Mouse (Mus musculus) kidney, adult 2 months (tissue): ENCODE data around the gene Zfp646. TPM values are rescaled to one million over a fixed set of nuclear protein-coding genes. Genes with fewer than 3 reads are reported as not detected.

Experiments
- DNase-seq: peaks from one replicate; pipeline ENCODE4 v3.0.0; 2021
- H3K27ac ChIP-seq: fragments of 200-500 bp; 2 replicates; pipeline ENCODE4 v1.5.1; 2012; ENCODE audit warnings: low read depth, low read length, control low read depth, inconsistent platforms; ENCODE audit not compliant: insufficient read depth
- H3K27me3 ChIP-seq: fragments of 200-500 bp; replicated peaks from 2 replicates; pipeline ENCODE4 v1.6.1; 2012; ENCODE audit warnings: mild to moderate bottlenecking, moderate library complexity, low read length, inconsistent platforms; ENCODE audit not compliant: control insufficient read depth, insufficient read depth
- H3K36me3 ChIP-seq: fragments of 200-500 bp; 2 replicates; pipeline ENCODE4 v1.6.1; 2012; ENCODE audit warnings: mild to moderate bottlenecking, moderate library complexity, low read length, inconsistent platforms; ENCODE audit not compliant: control insufficient read depth, insufficient read depth
- H3K4me1 ChIP-seq: fragments of 200-500 bp; 2 replicates; pipeline ENCODE4 v1.6.1; 2011; ENCODE audit warnings: low read length; ENCODE audit not compliant: control insufficient read depth, insufficient read depth
- H3K4me3 ChIP-seq: fragments of 200-500 bp; 2 replicates; pipeline ENCODE4 v1.5.1; 2011; ENCODE audit warnings: mild to moderate bottlenecking, low read depth, low read length, control low read depth; ENCODE audit not compliant: insufficient read depth
- CTCF ChIP-seq: fragments of 200-500 bp; conservative IDR thresholded peaks from 2 replicates; pipeline ENCODE4 v1.5.1; 2011; ENCODE audit warnings: low read depth, mild to moderate bottlenecking, control low read depth, low read length, moderate library complexity, mixed read lengths; ENCODE audit not compliant: insufficient read depth, insufficient read length
- POLR2A ChIP-seq: fragments of 200-500 bp; IDR thresholded peaks from one replicate; pipeline ENCODE4 v1.6.1; 2011; ENCODE audit warnings: low read depth, low read length, control low read depth
- WGBS: fragments of 180-500 bp; shearing (Covaris S2); methylation state at CpG from one replicate; pipeline ENCODE4 v1.1.7; 2018; 5-methylcytosine and 5-hydroxymethylcytosine counted together
- polyA plus RNA-seq: library from polyadenylated mRNA; depleted of rRNA; stranded (reverse); fragments of >200 nt; gene quantifications from 2 replicates; pipeline ENCODE4 v1.2.3, GENCODE M21; 2012

Gene Zfp646
- polyA plus RNA-seq, 1 experiment: 11.9 TPM

- Histone ChIP-seq H3K4me1 (peaks cover 51% of the 10 kb centered on the region), H3K4me3 (peak overlapping the region; percentile 94), H3K36me3 (peaks cover 9% of the 10 kb centered on the region; the same call in 1 of the 2 replicates), H3K27me3 (no peaks in the 10 kb centered on the region), H3K27ac (peak overlapping the region; percentile 93)
- DNase-seq: peak; percentile 94
- no peak for TF ChIP-seq CTCF
- peak; percentile 48 for TF ChIP-seq POLR2A
- WGBS: 39% methylated on average over 8 of the region's 8 CpGs
Observed at GRCm38 (mm10) chr7:127926066-127926465, 50.0 kb downstream of the Zfp646 start.

- Histone ChIP-seq H3K27ac (peak overlapping the region; percentile 93), H3K27me3 (no peaks in the 10 kb centered on the region), H3K4me1 (peaks cover 58% of the 10 kb centered on the region), H3K4me3 (peak overlapping the region; percentile 94), H3K36me3 (peaks cover 9% of the 10 kb centered on the region; the same call in 1 of the 2 replicates)
- TF ChIP-seq POLR2A (peak; percentile 88), CTCF (no peak)
- WGBS: 53% methylated on average over 11 of the region's 11 CpGs
- peak; percentile 91 for DNase-seq
Observed at GRCm38 (mm10) chr7:127926846-127927245, 50.8 kb downstream of the Zfp646 start.

- DNase-seq: peak; percentile 62
- peaks cover 9% of the 10 kb centered on the region; the same call in 1 of the 2 replicates for H3K36me3 ChIP-seq
- TF ChIP-seq POLR2A: peak; percentile 16
- no peak for TF ChIP-seq CTCF
- peak overlapping the region; percentile 93 for H3K27ac ChIP-seq
- peaks cover 61% of the 10 kb centered on the region for H3K4me1 ChIP-seq
- peak overlapping the region; percentile 94 for H3K4me3 ChIP-seq
- 39% methylated on average over 11 of the region's 11 CpGs for WGBS
- no peaks in the 10 kb centered on the region for H3K27me3 ChIP-seq
Observed at GRCm38 (mm10) chr7:127927726-127928125, 51.7 kb downstream of the Zfp646 start.

GRCm38 (mm10) chr7:127928596-127928995 lies 52.6 kb downstream of the Zfp646 start:
- TF ChIP-seq CTCF: no peak; the same call in 1 of the 2 replicates
- TF ChIP-seq POLR2A: peak; percentile 16
- peak overlapping the region; percentile 93 for H3K27ac ChIP-seq
- H3K36me3 ChIP-seq: peaks cover 9% of the 10 kb centered on the region; the same call in 1 of the 2 replicates
- 24% methylated on average over 5 of the region's 5 CpGs for WGBS
- peak overlapping the region; percentile 94 for H3K4me3 ChIP-seq
- H3K4me1 ChIP-seq: peaks cover 62% of the 10 kb centered on the region
- DNase-seq: peak; percentile 72
- H3K27me3 ChIP-seq: no peaks in the 10 kb centered on the region

- DNase-seq: peak; percentile 96
- no peaks in the 10 kb centered on the region for H3K27me3 ChIP-seq
- TF ChIP-seq POLR2A (peak; percentile 99), CTCF (no peak)
- peak within 1 kb of the TSS; percentile 93 for H3K27ac ChIP-seq
- H3K4me1 ChIP-seq: peaks cover 60% of the 10 kb centered on the region
- WGBS: 21% methylated on average over 6 of the region's 6 CpGs
- H3K4me3 ChIP-seq: peak within 1 kb of the TSS; percentile 94
- H3K36me3 ChIP-seq: peaks cover 9% of the 10 kb centered on the region; the same call in 1 of the 2 replicates
Observed at GRCm38 (mm10) chr7:127929923-127930322, 53.9 kb downstream of the Zfp646 start, which contains the start of gene Prss8. TSS of gene Prss8 (minus strand) at chr7:127930104.

GRCm38 (mm10) chr7:127930636-127931035 lies 54.6 kb downstream of the Zfp646 start:
- 36% methylated on average over 5 of the region's 5 CpGs for WGBS
- Histone ChIP-seq H3K27ac (peak overlapping the region; percentile 46), H3K4me1 (peaks cover 57% of the 10 kb centered on the region), H3K27me3 (no peaks in the 10 kb centered on the region), H3K4me3 (0 out of 2 replicates have a peak overlapping the region, but pooled peaks have one; percentile 23), H3K36me3 (peaks cover 7% of the 10 kb centered on the region; the same call in 1 of the 2 replicates)
- TF ChIP-seq POLR2A (no peak), CTCF (no peak)
- peak; percentile 52 for DNase-seq

GRCm38 (mm10) chr7:127931351-127932135 lies 55.5 kb downstream of the Zfp646 start:
- H3K4me3 ChIP-seq: no peak overlapping the region
- 22% methylated on average over 13 of the region's 13 CpGs for WGBS
- H3K27me3 ChIP-seq: no peaks in the 10 kb centered on the region
- DNase-seq: peak; percentile 86
- peaks cover 51% of the 10 kb centered on the region for H3K4me1 ChIP-seq
- TF ChIP-seq POLR2A: no peak
- TF ChIP-seq CTCF: no peak
- H3K36me3 ChIP-seq: peaks cover 4% of the 10 kb centered on the region; the same call in 1 of the 2 replicates
- peak overlapping the region; percentile 58 for H3K27ac ChIP-seq
